Mouse (Mus musculus) ES-Bruce4 (cell line): ENCODE results near the gene Mrgpre. TPM values are rescaled to one million over a fixed set of nuclear protein-coding genes. Genes with fewer than 3 reads are reported as not detected.

Source experiments
- H3K27ac ChIP-seq: 2 replicates; pipeline ENCODE4 v1.5.1; 2012; ENCODE audit warnings: low read length, inconsistent platforms; ENCODE audit not compliant: insufficient read depth
- H3K27me3 ChIP-seq: 2 replicates; pipeline ENCODE4 v1.6.1; 2012; ENCODE audit warnings: mild to moderate bottlenecking, low read length, inconsistent platforms; ENCODE audit not compliant: control insufficient read depth, poor library complexity, insufficient read depth, severe bottlenecking
- H3K36me3 ChIP-seq: 2 replicates; pipeline ENCODE4 v1.6.1; 2012; ENCODE audit warnings: inconsistent platforms, mild to moderate bottlenecking, low read length, moderate library complexity; ENCODE audit not compliant: control insufficient read depth, poor library complexity, insufficient read depth, severe bottlenecking
- H3K4me1 ChIP-seq: one replicate; pipeline ENCODE4 v1.8.1; 2011; ENCODE audit warnings: low read length; ENCODE audit not compliant: control insufficient read depth, insufficient read depth
- H3K4me3 ChIP-seq: 2 replicates; pipeline ENCODE4 v1.5.1; 2011; ENCODE audit warnings: low read depth, mild to moderate bottlenecking, low read length
- H3K9ac ChIP-seq: 2 replicates; pipeline ENCODE4 v1.6.1; 2012; ENCODE audit warnings: low read depth, mild to moderate bottlenecking, inconsistent platforms; ENCODE audit not compliant: poor library complexity, severe bottlenecking
- H3K9me3 ChIP-seq: replicated peaks from 2 replicates; pipeline ENCODE4 v1.6.1; 2012; ENCODE audit warnings: mild to moderate bottlenecking, low read length, inconsistent platforms; ENCODE audit not compliant: control insufficient read depth, poor library complexity, insufficient read depth, severe bottlenecking
- CTCF ChIP-seq: IDR thresholded peaks from one replicate; pipeline ENCODE4 v1.8.1; 2011; ENCODE audit warnings: low read depth, low read length
- EP300 ChIP-seq: IDR thresholded peaks from 2 replicates; pipeline ENCODE4 v1.6.1; 2011; ENCODE audit warnings: low read depth, low read length; ENCODE audit not compliant: insufficient read depth
- POLR2A ChIP-seq: IDR thresholded peaks from one replicate; pipeline ENCODE4 v1.8.1; 2011; ENCODE audit warnings: low read length; ENCODE audit not compliant: insufficient read depth
- polyA plus RNA-seq: library from polyadenylated mRNA; stranded (reverse); fragments of >200 nt; gene quantifications from 2 replicates; pipeline ENCODE4 v1.2.4, GENCODE M21; 2011; ENCODE audit warnings: low read depth; ENCODE audit not compliant: missing spikeins, insufficient read depth, insufficient read length

Mrgpre gene
- polyA plus RNA-seq, result 0.18 and 0.48 TPM in 2 replicates

DNA sequence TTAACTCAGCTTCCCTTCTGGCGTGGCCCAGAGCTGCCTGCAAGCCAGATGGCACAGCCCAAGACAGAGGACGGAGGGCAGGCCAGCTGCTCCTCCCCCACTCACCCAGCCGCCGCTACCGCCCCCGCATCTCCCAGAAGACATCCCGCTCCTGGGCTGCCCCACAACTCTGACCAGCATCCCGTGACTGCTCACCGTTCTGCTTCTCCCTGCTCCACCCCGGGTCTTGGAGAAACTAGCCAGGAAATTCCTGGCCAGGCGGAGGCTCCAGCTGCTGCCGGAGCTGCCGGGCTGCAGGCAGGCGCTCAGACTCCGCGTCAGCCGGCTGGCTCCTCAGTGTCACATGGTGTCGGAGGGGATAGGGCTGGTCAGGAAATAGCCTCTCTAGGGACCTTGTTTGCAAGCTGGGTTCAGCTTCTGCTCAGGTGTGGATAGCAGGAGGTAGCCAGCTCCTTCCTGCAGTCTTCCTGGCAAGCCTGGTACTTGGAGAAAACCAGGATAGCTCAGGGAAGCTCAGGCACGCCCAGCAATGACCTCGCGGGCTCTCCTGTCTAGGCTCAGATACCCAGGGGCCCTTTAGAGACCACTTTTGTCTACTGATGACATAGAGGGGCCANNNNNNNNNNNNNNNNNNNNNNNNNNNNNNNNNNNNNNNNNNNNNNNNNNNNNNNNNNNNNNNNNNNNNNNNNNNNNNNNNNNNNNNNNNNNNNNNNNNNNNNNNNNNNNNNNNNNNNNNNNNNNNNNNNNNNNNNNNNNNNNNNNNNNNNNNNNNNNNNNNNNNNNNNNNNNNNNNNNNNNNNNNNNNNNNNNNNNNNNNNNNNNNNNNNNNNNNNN is at the start of gene Mrgpre:
TSS of gene Mrgpre (minus strand) at position 505 of the 834 bp plus-strand sequence.
- TF ChIP-seq CTCF (no peak), EP300 (no peak), POLR2A (no peak)

DNA sequence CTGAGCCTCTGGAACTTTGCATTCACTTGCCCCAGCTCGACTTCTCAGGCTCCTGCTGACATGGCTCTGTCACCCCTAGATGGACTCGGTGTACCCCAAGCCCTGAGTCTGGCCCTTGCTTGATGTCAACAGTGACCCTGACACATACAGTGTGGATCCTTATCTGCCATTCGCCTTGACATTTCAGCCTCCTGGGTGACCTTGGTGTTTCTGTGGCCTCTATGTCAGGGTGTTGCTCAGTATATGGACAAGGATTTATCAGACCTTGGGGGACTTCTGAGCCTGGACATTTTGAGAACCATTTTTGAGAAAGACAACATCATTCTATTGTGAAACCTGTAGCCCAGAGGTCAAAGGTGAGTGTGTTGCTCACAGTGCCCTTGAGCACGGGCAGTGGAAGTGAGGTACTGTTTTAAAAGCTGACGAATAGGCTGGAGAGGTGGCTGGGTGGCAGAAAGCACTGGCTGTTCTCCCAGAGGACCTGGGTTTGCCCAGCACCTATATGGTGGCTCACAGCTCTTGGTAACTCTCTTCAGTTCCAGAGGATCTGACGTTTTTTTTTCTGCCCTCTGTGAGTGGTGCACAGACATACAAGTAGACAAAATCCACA is 49.4 kb upstream of the Mrgpre start:
- Histone ChIP-seq H3K27ac (no peak overlapping the region), H3K9ac (no peak overlapping the region), H3K9me3 (no peaks in the 10 kb centered on the region), H3K27me3 (no peaks in the 10 kb centered on the region), H3K4me3 (no peak overlapping the region), H3K4me1 (peaks cover 4% of the 10 kb centered on the region), H3K36me3 (peaks cover 14% of the 10 kb centered on the region)
- TF ChIP-seq EP300 (no peak), CTCF (no peak), POLR2A (no peak)

More for the DNA sequence above, at the start of gene Mrgpre:
- Histone ChIP-seq H3K27ac (no peak within 1 kb of the TSS), H3K4me1 (no peaks in the 10 kb centered on the region), H3K4me3 (peak within 1 kb of the TSS; percentile 20), H3K36me3 (no peaks in the 10 kb centered on the region), H3K27me3 (no peaks in the 10 kb centered on the region), H3K9me3 (no peaks in the 10 kb centered on the region), H3K9ac (no peak within 1 kb of the TSS)

DNA sequence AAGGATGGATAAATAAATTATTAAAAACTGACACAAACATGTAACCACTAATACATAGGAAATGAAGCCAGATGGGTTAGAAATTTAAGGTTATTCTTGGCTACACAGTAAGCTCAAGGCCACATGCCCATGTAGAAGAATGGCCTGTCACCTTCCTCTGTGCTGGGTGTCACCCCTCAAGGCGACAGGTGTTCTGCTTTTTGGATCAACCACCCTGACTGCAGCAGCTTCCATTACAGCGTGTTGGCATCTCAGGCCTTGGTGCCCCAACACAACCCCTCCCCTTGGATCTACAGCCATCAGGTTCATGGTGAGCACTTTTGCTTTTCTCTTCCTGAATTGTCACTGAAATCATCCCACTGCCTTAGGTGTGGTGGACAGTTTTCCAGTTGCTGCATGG is 48.3 kb upstream of the Mrgpre start:
- TF ChIP-seq POLR2A (no peak), EP300 (no peak), CTCF (no peak)
- Histone ChIP-seq H3K9ac (no peak overlapping the region), H3K27me3 (no peaks in the 10 kb centered on the region), H3K4me3 (no peak overlapping the region), H3K4me1 (peaks cover 4% of the 10 kb centered on the region), H3K36me3 (peaks cover 6% of the 10 kb centered on the region; the same call in 1 of the 2 replicates), H3K27ac (no peak overlapping the region), H3K9me3 (no peaks in the 10 kb centered on the region)

- no peak overlapping the region for H3K27ac ChIP-seq
- no peak overlapping the region for H3K4me3 ChIP-seq
- H3K36me3 ChIP-seq, result 0 out of 2 replicates have a peak, but pooled peaks cover 2% of the 10 kb centered on the region
- peaks cover 4% of the 10 kb centered on the region for H3K4me1 ChIP-seq
- H3K27me3 ChIP-seq, result no peaks in the 10 kb centered on the region
- TF ChIP-seq EP300 (no peak), CTCF (no peak), POLR2A (no peak)
- no peaks in the 10 kb centered on the region for H3K9me3 ChIP-seq
- no peak overlapping the region for H3K9ac ChIP-seq
Observed at GRCm38 (mm10) chr7:143832196-143832595, 47.9 kb upstream of the Mrgpre start.

DNA sequence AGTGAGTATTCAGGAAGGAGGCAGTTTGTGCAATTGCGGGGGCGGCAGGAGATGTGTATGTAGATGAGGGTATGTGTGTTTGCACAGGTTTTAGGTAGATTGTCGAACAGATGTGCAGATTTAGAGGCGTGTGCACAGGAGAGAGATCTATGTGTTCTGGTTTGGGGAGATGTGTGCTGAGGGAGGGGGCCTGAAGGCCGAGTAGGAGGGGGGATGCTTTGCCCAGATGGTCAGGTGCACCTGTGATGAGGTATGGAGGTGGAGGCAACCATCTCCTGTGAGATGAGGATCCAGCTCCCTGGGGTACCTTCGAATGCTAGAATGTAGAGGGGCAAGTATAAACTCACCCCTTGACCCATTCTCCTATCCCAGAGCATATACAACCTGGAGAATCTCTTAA is 46.1 kb upstream of the Mrgpre start:
- no peak for TF ChIP-seq CTCF
- no peak for TF ChIP-seq POLR2A
- no peak for TF ChIP-seq EP300
- peak overlapping the region; percentile 78 for H3K9ac ChIP-seq
- no peak overlapping the region for H3K27ac ChIP-seq
- peaks cover 4% of the 10 kb centered on the region for H3K4me1 ChIP-seq
- peak overlapping the region; percentile 86 for H3K4me3 ChIP-seq
- 0 out of 2 replicates have a peak, but pooled peaks cover 2% of the 10 kb centered on the region for H3K36me3 ChIP-seq
- no peaks in the 10 kb centered on the region for H3K9me3 ChIP-seq
- H3K27me3 ChIP-seq, result no peaks in the 10 kb centered on the region

- Histone ChIP-seq H3K9ac (peak overlapping the region; percentile 78), H3K4me1 (no peaks in the 10 kb centered on the region), H3K9me3 (no peaks in the 10 kb centered on the region), H3K27me3 (no peaks in the 10 kb centered on the region), H3K27ac (peak overlapping the region; percentile 55), H3K4me3 (peak overlapping the region; percentile 86), H3K36me3 (0 out of 2 replicates have a peak, but pooled peaks cover 2% of the 10 kb centered on the region)
- no peak; the same call in 1 of the 2 replicates for TF ChIP-seq EP300
- TF ChIP-seq CTCF, result peak; percentile 66
- TF ChIP-seq POLR2A, result peak; percentile 69
Observed at GRCm38 (mm10) chr7:143829504-143830331, 45.4 kb upstream of the Mrgpre start.
